Mouse (Mus musculus) liver, adult 2 months (tissue): Measurements from ENCODE around the gene Ogfod2. TPM values are rescaled to one million over a fixed set of nuclear protein-coding genes. Genes with fewer than 3 reads are reported as not detected.

Experiments used
- DNase-seq: peaks from one replicate; pipeline ENCODE4 v3.0.0-alpha.2; 2011; ENCODE audit warnings: low read depth, low spot score; ENCODE audit errors: extremely low read depth
- H3K27ac ChIP-seq: fragments of 200-500 bp; replicated peaks from 2 replicates; pipeline ENCODE4 v1.5.1; 2012; ENCODE audit warnings: low read depth, mild to moderate bottlenecking, control low read depth, inconsistent platforms, low read length; ENCODE audit not compliant: insufficient read depth
- H3K27me3 ChIP-seq: fragments of 200-500 bp; 2 replicates; pipeline ENCODE4 v1.6.1; 2012; ENCODE audit warnings: mild to moderate bottlenecking, moderate library complexity, low read length, inconsistent platforms; ENCODE audit not compliant: control insufficient read depth, insufficient read depth
- H3K36me3 ChIP-seq: fragments of 200-500 bp; 2 replicates; pipeline ENCODE4 v1.6.1; 2012; ENCODE audit warnings: low read length, inconsistent platforms; ENCODE audit not compliant: control insufficient read depth, insufficient read depth
- H3K4me1 ChIP-seq: fragments of 200-500 bp; 2 replicates; pipeline ENCODE4 v1.6.1; 2011; ENCODE audit warnings: low read length; ENCODE audit not compliant: control insufficient read depth, insufficient read depth
- H3K4me3 ChIP-seq: fragments of 200-500 bp; 2 replicates; pipeline ENCODE4 v1.5.1; 2011; ENCODE audit warnings: low read depth, mild to moderate bottlenecking, control low read depth, low read length, moderate library complexity; ENCODE audit not compliant: insufficient read depth
- H3K79me2 ChIP-seq: fragments of 200-500 bp; 2 replicates; pipeline ENCODE4 v1.6.1; 2012; ENCODE audit warnings: inconsistent platforms, mild to moderate bottlenecking, low read length, moderate library complexity; ENCODE audit not compliant: control insufficient read depth, insufficient read depth
- H3K9ac ChIP-seq: fragments of 200-500 bp; 2 replicates; pipeline ENCODE4 v1.6.1; 2012; ENCODE audit warnings: low read depth, mild to moderate bottlenecking, control low read depth, inconsistent platforms, low read length
- CTCF ChIP-seq: fragments of 200-500 bp; IDR thresholded peaks from 2 replicates; pipeline ENCODE4 v1.5.1; 2011; ENCODE audit warnings: low read depth, low read length, control low read depth
- POLR2A ChIP-seq: fragments of 200-500 bp; IDR thresholded peaks from 2 replicates; pipeline ENCODE4 v1.6.1; 2011; ENCODE audit warnings: low read length, control low read depth; ENCODE audit not compliant: insufficient read depth; ENCODE audit errors: extremely low read depth
- WGBS: fragments of 180-500 bp; shearing (Covaris S2); methylation state at CpG from one replicate; pipeline ENCODE4 v1.1.7; 2018; 5-methylcytosine and 5-hydroxymethylcytosine counted together
- polyA plus RNA-seq: library from polyadenylated mRNA; depleted of rRNA; stranded (reverse); fragments of >200 nt; gene quantifications from 2 replicates; pipeline ENCODE4 v1.2.3, GENCODE M21; 2012
- total RNA-seq: library from RNA; depleted of rRNA; stranded (reverse); fragments of >200 nt; gene quantifications from 2 replicates; pipeline ENCODE4 v1.2.3, GENCODE M21; 2014

The Ogfod2 gene
- total and polyA plus RNA-seq, 2 experiments, result 38.5 to 65.3 TPM

DNA sequence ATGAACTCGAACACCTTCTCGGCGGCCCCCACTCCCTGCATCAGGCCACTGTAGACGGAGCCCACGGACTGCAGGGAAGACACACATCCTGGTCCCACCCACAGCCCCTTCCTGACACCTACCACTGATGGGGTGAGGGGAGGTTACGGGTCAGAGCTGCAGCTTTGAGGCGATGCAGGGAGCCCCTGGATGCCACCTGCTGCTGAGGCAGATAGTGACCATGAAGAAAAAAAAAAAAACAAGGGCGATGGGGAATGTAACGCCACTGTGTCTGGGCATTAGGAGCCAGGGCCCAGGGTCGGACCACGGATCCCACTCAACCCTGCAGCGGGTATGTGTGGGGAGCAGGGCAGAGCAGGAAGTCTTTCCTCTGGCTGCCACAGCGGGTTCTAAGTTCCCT is 34.9 kb upstream of the Ogfod2 start:
- Histone ChIP-seq H3K79me2 (no peaks in the 10 kb centered on the region), H3K4me3 (no peak overlapping the region), H3K4me1 (no peaks in the 10 kb centered on the region), H3K9ac (no peak overlapping the region), H3K27ac (no peak overlapping the region), H3K36me3 (no peaks in the 10 kb centered on the region), H3K27me3 (no peaks in the 10 kb centered on the region)
- no peak for DNase-seq
- no peak for TF ChIP-seq POLR2A
- WGBS, result 88% methylated on average over 13 of the region's 13 CpGs

DNA sequence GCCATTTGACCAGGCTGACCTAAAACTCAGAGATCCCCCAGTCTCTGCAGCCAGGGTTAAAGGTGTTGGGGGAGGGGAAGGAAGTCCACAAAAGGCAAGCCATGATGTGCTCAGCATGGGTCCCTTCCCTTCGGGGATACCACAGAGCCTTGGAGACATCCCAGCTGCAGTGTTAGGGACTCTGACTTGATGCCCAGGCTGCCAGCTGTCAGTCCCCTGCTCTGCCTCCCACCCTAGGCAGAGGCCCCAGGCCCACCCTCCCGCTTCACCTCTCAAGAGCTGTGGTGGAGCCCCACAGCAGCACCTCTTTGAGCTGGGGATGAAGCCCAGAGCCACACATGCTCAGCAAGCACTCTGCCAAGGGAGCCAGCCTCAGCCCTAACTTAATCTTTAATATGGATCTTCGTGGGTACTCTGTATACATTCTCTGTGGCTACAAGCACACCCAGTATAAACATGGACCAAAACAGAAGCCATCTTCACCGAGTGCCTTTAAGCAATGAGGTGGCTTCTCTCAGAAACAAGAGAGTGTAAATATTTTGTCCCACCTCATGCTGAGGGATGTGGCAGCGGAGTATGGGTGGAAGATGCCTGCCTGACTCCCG is 34.1 kb upstream of the Ogfod2 start:
- Histone ChIP-seq H3K4me3 (no peak overlapping the region), H3K27me3 (no peaks in the 10 kb centered on the region), H3K4me1 (no peaks in the 10 kb centered on the region), H3K27ac (no peak overlapping the region), H3K9ac (no peak overlapping the region), H3K36me3 (no peaks in the 10 kb centered on the region), H3K79me2 (no peaks in the 10 kb centered on the region)
- 81% methylated on average over 6 of the region's 6 CpGs for WGBS
- DNase-seq, result no peak
- TF ChIP-seq POLR2A (no peak), CTCF (no peak)

DNA sequence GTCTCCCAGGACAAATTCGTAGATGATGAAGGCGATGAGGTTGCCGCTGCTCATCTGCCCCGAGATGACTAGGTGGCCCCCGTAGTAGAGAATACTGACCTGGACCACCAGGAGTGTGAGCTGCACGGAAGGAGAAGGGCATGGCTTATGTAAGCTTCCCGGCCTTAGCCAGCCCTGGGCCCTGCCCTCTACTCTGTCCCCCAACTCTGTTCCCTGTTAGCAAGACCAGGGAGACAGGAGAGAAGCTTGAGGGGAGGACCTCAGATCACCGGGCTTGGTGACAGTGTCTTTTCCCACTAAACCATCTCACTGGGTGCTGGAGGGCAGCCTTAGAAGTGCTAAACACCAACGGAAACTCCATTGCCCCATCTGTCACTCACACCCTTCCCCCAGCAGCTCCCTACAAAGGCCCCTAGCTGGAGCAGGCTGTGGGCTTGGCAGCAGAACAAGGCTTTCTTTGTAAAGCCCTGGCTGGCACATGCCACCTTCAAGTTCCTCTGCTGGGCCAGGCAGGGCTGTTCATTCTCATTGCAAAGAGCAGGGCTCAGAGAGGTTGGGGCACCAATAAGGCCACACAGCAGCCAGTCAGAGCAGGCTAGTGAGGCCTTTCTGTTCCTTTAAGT is 33.2 kb upstream of the Ogfod2 start:
- no peak for TF ChIP-seq POLR2A
- no peak for TF ChIP-seq CTCF
- Histone ChIP-seq H3K36me3 (no peaks in the 10 kb centered on the region), H3K27ac (no peak overlapping the region), H3K4me3 (no peak overlapping the region), H3K9ac (no peak overlapping the region), H3K27me3 (no peaks in the 10 kb centered on the region), H3K4me1 (no peaks in the 10 kb centered on the region), H3K79me2 (no peaks in the 10 kb centered on the region)
- 87% methylated on average over 9 of the region's 9 CpGs for WGBS
- no peak for DNase-seq

DNA sequence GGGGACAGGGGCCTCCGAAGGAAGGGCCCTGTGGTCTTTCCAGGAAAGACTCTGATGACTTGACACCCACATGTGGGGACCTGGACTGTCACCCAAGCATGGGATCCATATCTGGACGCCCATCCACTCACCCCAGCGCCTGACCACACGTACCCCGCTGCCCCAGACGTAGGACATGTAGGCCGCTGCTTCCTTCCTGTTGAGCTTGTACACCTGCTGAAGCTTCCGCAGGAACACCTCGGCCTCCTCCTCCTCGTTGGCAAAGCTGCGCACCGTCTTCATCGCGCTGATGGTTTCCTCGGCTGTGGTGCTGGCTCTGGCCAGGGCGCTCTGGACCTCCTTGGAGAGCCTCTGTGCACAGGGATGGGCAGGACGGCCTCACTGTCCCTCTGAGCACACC is 32.2 kb upstream of the Ogfod2 start:
- H3K4me1 ChIP-seq, result no peaks in the 10 kb centered on the region
- H3K36me3 ChIP-seq, result no peaks in the 10 kb centered on the region
- H3K27me3 ChIP-seq, result no peaks in the 10 kb centered on the region
- no peak overlapping the region for H3K27ac ChIP-seq
- DNase-seq, result no peak
- no peak overlapping the region for H3K9ac ChIP-seq
- 84% methylated on average over 17 of the region's 17 CpGs for WGBS
- H3K79me2 ChIP-seq, result no peaks in the 10 kb centered on the region
- H3K4me3 ChIP-seq, result no peak overlapping the region
- no peak for TF ChIP-seq CTCF
- TF ChIP-seq POLR2A, result no peak

DNA sequence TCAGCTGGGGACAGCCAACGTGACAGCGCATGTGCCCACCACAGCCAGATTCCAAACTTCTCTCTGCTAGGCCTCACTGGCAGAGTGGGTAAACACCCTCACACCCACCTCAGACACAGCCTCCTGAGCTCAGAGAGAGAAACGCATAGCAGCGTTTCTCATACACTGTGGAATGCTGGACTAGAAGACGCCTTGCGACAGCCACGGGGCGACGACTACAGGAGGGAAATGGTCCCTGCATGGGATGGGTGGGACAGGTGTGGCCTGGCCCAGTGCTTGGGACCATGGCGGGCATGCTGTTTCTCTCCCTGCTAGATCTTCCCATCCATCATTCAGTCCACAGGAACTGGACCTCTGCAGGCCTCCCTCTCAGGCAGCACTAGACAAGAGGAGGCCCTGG is 29.6 kb upstream of the Ogfod2 start:
- DNase-seq, result no peak
- 92% methylated on average over 10 of the region's 10 CpGs for WGBS
- no peaks in the 10 kb centered on the region for H3K79me2 ChIP-seq
- no peaks in the 10 kb centered on the region for H3K4me1 ChIP-seq
- no peak overlapping the region for H3K9ac ChIP-seq
- no peaks in the 10 kb centered on the region for H3K27me3 ChIP-seq
- H3K27ac ChIP-seq, result no peak overlapping the region
- TF ChIP-seq CTCF (no peak), POLR2A (no peak)
- H3K36me3 ChIP-seq, result no peaks in the 10 kb centered on the region
- H3K4me3 ChIP-seq, result no peak overlapping the region

DNA sequence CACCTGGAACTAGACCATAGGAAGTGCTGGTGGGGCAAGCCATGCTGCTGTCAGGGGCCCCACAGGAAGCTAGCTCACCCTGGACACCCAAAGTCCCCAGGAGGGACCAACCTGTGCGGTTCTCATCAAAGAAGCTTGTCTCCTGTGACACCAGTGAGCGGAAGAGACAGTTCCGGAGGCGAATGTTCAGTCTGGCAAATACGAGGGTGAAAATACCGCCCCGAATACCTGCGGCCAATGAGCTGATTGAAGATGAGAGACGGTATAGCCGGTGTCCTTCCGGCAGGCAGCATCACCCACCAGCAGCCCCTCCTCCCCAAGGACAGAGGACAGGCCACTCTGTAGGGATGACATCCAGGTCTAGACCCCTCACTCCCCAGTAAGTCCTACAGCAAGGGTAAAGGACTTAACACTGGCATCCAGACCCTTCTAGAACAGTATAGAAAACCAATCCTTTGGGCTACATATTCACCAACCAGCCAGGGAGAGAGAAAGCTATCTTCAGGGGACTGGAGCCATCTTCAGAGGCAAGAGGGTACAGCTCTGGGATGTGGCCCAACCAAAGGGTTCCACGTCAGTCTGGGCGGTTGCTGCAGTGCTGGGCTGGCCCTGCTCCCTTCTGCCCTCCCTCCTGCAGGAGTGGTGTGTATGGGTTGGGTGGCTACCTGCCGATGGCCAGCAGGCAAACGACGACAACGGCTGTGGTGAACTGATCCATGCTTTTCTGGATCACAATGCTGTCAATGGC is 29.0 kb upstream of the Ogfod2 start:
- no peaks in the 10 kb centered on the region for H3K79me2 ChIP-seq
- H3K9ac ChIP-seq, result no peak overlapping the region
- 95% methylated on average over 17 of the region's 17 CpGs for WGBS
- H3K27ac ChIP-seq, result no peak overlapping the region
- no peaks in the 10 kb centered on the region for H3K4me1 ChIP-seq
- no peak for TF ChIP-seq CTCF
- TF ChIP-seq POLR2A, result no peak
- no peaks in the 10 kb centered on the region for H3K36me3 ChIP-seq
- no peaks in the 10 kb centered on the region for H3K27me3 ChIP-seq
- no peak for DNase-seq
- H3K4me3 ChIP-seq, result no peak overlapping the region
